9 mouse cellular contexts compared by ENCODE assay signal in the genomic region with DNA sequence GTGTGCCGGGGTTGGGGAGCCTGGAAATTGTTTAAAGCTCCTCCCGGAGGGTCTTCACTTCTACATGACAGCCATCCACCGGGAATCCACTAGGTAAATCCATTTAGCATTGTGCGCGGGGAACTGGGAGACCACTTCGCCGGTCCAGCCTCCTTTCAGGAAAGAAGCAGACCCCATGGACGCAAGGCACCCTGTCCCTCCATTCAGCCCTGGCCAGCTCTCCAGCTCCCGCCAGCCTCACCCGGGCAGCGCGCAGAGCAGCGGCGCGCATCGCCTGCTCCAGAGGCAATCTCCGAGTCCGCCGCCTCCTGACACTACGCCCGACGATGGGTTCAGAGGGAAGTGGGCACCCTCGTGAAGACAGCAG.
DNase-seq lines count a peak whose midpoint lies in the region; ATAC-seq and TF ChIP-seq lines count a peak whose summit lies in the region.
"Had no signal": no experiment of that assay in that cellular context is flagged by ENCODE, and none has a peak within 500 bp of the region (broad histone marks: within the 10 kb centered on the region; RNA-seq: fewer than 3 reads in every experiment).

No protein-coding gene starts in this region.

- H3K27ac ChIP-seq in lung, postnatal 0 days (ENCODE audit: low read length): no peak overlapping the region
- H3K27ac ChIP-seq in forebrain, embryonic 16.5 days (ENCODE audit: low read length): peak overlapping the region; percentile 85
- H3K27ac ChIP-seq in midbrain, embryonic 16.5 days (ENCODE audit: low read length): peak overlapping the region; percentile 93
- H3K27ac ChIP-seq: macrophage had no signal

- no peaks in the 10 kb centered on the region for H3K9me3 ChIP-seq in lung, postnatal 0 days (ENCODE audit: low read length)
- no peaks in the 10 kb centered on the region for H3K9me3 ChIP-seq in forebrain, embryonic 16.5 days (ENCODE audit: control insufficient read depth, low read length)
- no peaks in the 10 kb centered on the region for H3K9me3 ChIP-seq in midbrain, embryonic 16.5 days (replicated peaks; ENCODE audit: control insufficient read depth, low read length, poor library complexity, severe bottlenecking)

- no peaks in the 10 kb centered on the region for H3K4me1 ChIP-seq in lung, postnatal 0 days (ENCODE audit: insufficient read depth, low read depth, low read length)
- H3K4me1 ChIP-seq in forebrain, embryonic 16.5 days (replicated peaks; ENCODE audit: control insufficient read depth, insufficient read depth, low read length): peaks cover 17% of the 10 kb centered on the region
- peaks cover 12% of the 10 kb centered on the region; the same call in 1 of the 2 replicates for H3K4me1 ChIP-seq in midbrain, embryonic 16.5 days (ENCODE audit: control insufficient read depth, insufficient read depth, low read length)

- H3K27me3 ChIP-seq in lung, postnatal 0 days (replicated peaks; ENCODE audit: insufficient read depth, low read length): peaks cover 20% of the 10 kb centered on the region
- H3K27me3 ChIP-seq in forebrain, embryonic 16.5 days (replicated peaks; ENCODE audit: control insufficient read depth, insufficient read depth, low read length): no peaks in the 10 kb centered on the region
- no peaks in the 10 kb centered on the region for H3K27me3 ChIP-seq in midbrain, embryonic 16.5 days (ENCODE audit: control insufficient read depth, insufficient read depth, low read depth, low read length)

- peak overlapping the region; percentile 15; the same call in 1 of the 2 replicates for H3K4me3 ChIP-seq in lung, postnatal 0 days (ENCODE audit: low read depth, low read length)
- peak overlapping the region; percentile 60 for H3K4me3 ChIP-seq in forebrain, embryonic 16.5 days (replicated peaks; ENCODE audit: low read length)
- H3K4me3 ChIP-seq in midbrain, embryonic 16.5 days (ENCODE audit: low read depth, low read length): peak overlapping the region; percentile 76

- no peak overlapping the region for H3K9ac ChIP-seq in lung, postnatal 0 days (replicated peaks; ENCODE audit: low read depth)
- peak overlapping the region; percentile 93 for H3K9ac ChIP-seq in forebrain, embryonic 16.5 days (replicated peaks; ENCODE audit: low read depth, low read length)
- peak overlapping the region; percentile 95 for H3K9ac ChIP-seq in midbrain, embryonic 16.5 days (ENCODE audit: low read depth, low read length)

- TF ChIP-seq CTCF in lung, postnatal 0 days (IDR thresholded peaks at IDR 0.05): no peak

- no peak for ATAC-seq in lung, postnatal 0 days
- peak; percentile 71 for ATAC-seq in forebrain, embryonic 16.5 days
- peak; percentile 78 for ATAC-seq in midbrain, embryonic 16.5 days

- DNase-seq in lung, postnatal 0 days (ENCODE audit: low spot score): no peak
- no peak for DNase-seq in lung, postnatal 14 days
- peak; percentile 56 to 57 for DNase-seq in cerebellum, postnatal 36 days
- peak; percentile 18 to 40 for DNase-seq in left cerebral cortex, adult 8-10 months (ENCODE audit: low spot score in 2 of 2)
- DNase-seq in thymus, postnatal 36 days: no peak
- no peak for DNase-seq in gastrocnemius, postnatal 36 days

- peak overlapping the region; percentile 45 for H3K4me2 ChIP-seq in lung, postnatal 0 days (replicated peaks; ENCODE audit: low read depth, low read length)
- peak overlapping the region; percentile 85 for H3K4me2 ChIP-seq in forebrain, embryonic 16.5 days (ENCODE audit: low read length)
- peak overlapping the region; percentile 55 for H3K4me2 ChIP-seq in midbrain, embryonic 16.5 days (ENCODE audit: low read length)

- WGBS in lung, postnatal 0 days: 1% methylated on average over 23 of the region's 23 CpGs
- under 1% methylated on average over 23 of the region's 23 CpGs for WGBS in forebrain, embryonic 16.5 days
- WGBS in midbrain, embryonic 16.5 days: under 1% methylated on average over 23 of the region's 23 CpGs

- intact Hi-C loops in gastrocnemius, postnatal 36 days (cut with DNase I): no loop called here

- no peak for TF ChIP-seq EP300 in lung, postnatal 0 days (IDR thresholded peaks at IDR 0.05)

- H3K36me3 ChIP-seq in lung, postnatal 0 days (ENCODE audit: insufficient read depth, low read length): no peaks in the 10 kb centered on the region
- no peaks in the 10 kb centered on the region for H3K36me3 ChIP-seq in forebrain, embryonic 16.5 days (ENCODE audit: control insufficient read depth, insufficient read depth)
- no peaks in the 10 kb centered on the region for H3K36me3 ChIP-seq in midbrain, embryonic 16.5 days (ENCODE audit: control insufficient read depth, insufficient read depth, low read length)

Comparison
In these comparisons a context has a peak if more than half of its experiments do, and no peak if none do; other contexts are left out.
1. DNase-seq: peak in cerebellum, postnatal 36 days (2 of 2) and left cerebral cortex, adult 8-10 months (2 of 2); none in lung, postnatal 0 days (single experiment), lung, postnatal 14 days (single experiment), thymus, postnatal 36 days (0 of 2) and gastrocnemius, postnatal 36 days (0 of 2).
2. H3K4me3 ChIP-seq: peak in every context shown above with its lines; median percentile 76 in midbrain, embryonic 16.5 days; 60 in forebrain, embryonic 16.5 days; 15 in lung, postnatal 0 days.
3. Peak in every context shown above with its lines, with median percentiles within 50 percentile points of each other: H3K4me2 ChIP-seq.